Mouse (Mus musculus): Measurements from ENCODE around the gene Slc22a18. TPM values are rescaled to one million over a fixed set of nuclear protein-coding genes. Genes with fewer than 3 reads are reported as not detected.

Gene Slc22a18
- polyA plus RNA-seq, 1 experiment from 2014 or later: 0.27 TPM

DNA sequence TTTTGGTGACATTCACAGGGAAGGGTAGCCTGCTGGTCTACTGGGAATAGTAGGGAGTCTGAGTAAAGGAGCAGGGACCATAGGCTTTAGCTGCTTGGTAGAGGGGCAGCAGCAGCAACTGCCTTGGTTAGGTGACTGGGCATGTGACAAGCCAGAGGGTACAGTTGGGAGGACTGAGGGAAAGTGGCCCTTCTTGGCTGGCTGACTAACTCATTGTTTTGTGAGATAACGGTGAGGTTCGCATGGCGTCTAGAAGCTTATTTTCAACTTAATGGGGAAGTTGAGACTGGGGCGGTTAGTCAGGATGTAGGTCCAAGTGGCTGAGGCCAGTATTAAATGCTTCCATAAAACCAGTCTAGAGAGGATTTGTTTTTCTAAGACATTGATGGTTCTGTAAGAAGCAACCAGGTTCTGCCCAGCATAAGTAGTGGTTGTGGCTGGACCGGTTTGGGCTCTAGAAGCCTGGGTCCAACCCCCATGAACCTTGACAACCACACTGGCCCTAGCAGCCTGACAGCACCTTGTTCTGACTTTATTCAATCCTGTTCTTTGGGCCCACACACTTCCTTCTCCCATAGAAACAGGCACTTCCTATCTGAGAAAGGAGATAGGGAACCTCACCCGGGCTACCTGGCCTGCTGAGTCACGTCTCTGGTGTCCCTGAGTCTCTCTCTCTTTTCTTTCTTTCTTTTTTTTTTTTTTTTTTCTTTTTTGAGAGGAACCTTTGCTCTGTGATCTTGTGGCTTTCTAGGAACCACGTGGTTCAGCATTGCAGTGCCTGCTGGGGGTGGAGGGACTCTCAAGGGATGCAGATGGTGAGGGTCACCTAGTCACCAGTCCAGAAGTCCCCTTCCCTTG lies 21.8 kb downstream of the Slc22a18 start:
- Histone ChIP-seq H3K27ac (no peak overlapping the region), H3K4me2 (no peak overlapping the region), H3K9me3 (no peaks in the 10 kb centered on the region), H3K4me3 (replicated peaks) (no peak overlapping the region), H3K4me1 (no peaks in the 10 kb centered on the region), H3K27me3 (peaks cover 36% of the 10 kb centered on the region), H3K36me3 (replicated peaks) (no peaks in the 10 kb centered on the region), H3K9ac (no peak overlapping the region)
- ATAC-seq (ENCODE audit: low FRiP score): no peak
- WGBS: 82% methylated on average over 8 of the region's 8 CpGs

DNA sequence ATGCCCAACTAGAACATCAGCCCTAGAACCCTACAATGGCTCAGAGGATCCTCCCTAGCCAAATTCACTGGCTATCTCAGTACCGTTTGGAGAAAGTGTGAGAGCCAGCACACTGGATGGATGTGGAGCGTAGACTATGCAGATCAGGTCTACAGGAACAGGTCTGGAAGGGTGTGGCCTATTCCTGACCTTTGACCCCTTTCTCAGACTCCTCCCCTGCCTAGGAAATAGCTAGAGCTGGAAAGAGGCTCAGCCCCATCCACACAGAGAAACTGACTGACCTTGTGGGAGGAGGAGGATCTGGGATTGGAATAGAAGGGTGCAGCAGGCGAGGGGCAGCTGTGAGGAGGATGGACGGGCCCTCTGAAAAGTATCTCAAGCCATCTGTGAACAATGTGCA lies 25.0 kb downstream of the Slc22a18 start:
- H3K4me3 ChIP-seq (replicated peaks): no peak overlapping the region
- peaks cover 14% of the 10 kb centered on the region for H3K4me1 ChIP-seq
- H3K9me3 ChIP-seq: no peaks in the 10 kb centered on the region
- no peaks in the 10 kb centered on the region for H3K36me3 ChIP-seq (replicated peaks)
- no peak overlapping the region for H3K9ac ChIP-seq
- 82% methylated on average over 4 of the region's 4 CpGs for WGBS
- no peak for ATAC-seq (ENCODE audit: low FRiP score)
- H3K27ac ChIP-seq: no peak overlapping the region
- H3K4me2 ChIP-seq: no peak overlapping the region
- H3K27me3 ChIP-seq: peaks cover 53% of the 10 kb centered on the region

DNA sequence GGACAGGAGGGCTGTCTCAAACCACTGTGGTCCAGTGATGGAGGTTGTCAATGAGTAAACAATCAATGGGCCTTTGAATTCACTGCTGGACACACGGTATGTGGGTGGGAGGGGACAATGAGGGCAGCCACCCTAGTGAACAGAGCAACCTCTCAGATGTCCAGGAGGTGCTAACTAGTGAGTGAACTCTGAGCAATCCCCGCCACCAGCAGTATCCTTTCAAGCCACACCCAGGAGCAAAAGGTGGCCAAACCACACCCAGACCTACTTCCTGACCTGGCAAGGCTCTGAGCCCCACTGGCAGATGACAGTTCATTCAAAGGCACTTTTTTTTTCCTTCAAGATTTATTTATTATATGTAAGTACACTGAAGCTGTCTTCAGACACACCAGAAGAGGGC lies 27.4 kb downstream of the Slc22a18 start:
- ATAC-seq (ENCODE audit: low FRiP score): no peak

DNA sequence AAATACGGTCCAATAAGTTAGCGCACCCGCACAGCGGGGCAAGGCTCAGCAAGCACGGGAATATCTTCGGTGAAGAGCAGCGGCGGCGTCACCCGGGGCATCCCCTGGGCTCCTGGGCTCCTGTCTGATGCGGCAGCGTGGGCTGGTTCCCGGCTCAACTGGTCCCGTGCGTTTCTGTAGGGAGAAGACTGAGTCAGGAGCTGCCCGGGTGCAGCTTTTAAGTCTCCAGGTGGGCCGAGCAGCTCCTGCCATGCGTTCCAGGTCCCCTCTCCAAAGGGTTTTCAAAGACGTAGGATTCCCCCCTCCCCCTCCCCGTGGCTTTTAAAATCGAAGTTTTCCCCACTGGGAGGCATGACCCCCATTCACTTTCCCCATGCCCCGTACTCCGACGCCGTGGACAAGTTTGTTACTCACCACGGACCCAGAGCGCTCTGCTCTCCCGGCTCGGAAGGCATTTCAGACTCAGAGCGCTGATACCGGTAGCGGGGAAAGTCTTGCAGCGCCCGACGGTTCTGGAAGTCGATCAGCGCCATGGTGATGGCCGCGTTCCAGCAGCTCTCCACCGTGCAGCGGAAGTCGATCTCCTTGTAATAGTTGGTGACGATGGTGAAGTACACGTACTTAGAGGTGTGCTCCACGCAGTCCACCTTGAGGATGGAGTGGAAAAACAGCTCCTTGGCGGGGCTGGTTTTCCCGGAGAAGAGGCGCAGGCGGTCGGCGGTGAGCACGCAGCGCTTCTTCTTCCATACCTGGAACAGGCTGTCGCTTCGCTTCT lies 28.3 kb downstream of the Slc22a18 start:
- WGBS: 2% methylated on average over 55 of the region's 55 CpGs
- peak overlapping the region; percentile 39 for H3K4me3 ChIP-seq (replicated peaks)
- no peak overlapping the region for H3K27ac ChIP-seq
- no peaks in the 10 kb centered on the region for H3K36me3 ChIP-seq (replicated peaks)
- H3K9me3 ChIP-seq: no peaks in the 10 kb centered on the region
- H3K9ac ChIP-seq: peak overlapping the region; percentile 5; the same call in 1 of the 2 replicates
- peak overlapping the region; percentile 61 for H3K4me2 ChIP-seq
- H3K4me1 ChIP-seq: peaks cover 14% of the 10 kb centered on the region
- no peak for ATAC-seq (ENCODE audit: low FRiP score)
- peaks cover 73% of the 10 kb centered on the region for H3K27me3 ChIP-seq

More for the DNA sequence above, 27.4 kb downstream of the Slc22a18 start:
- H3K4me3 ChIP-seq (replicated peaks): no peak overlapping the region
- peaks cover 69% of the 10 kb centered on the region for H3K27me3 ChIP-seq
- no peak overlapping the region for H3K9ac ChIP-seq
- H3K9me3 ChIP-seq: no peaks in the 10 kb centered on the region
- H3K4me1 ChIP-seq: peaks cover 14% of the 10 kb centered on the region
- H3K4me2 ChIP-seq: no peak overlapping the region
- H3K27ac ChIP-seq: no peak overlapping the region
- H3K36me3 ChIP-seq (replicated peaks): no peaks in the 10 kb centered on the region
- 60% methylated on average over 2 of the region's 2 CpGs for WGBS

DNA sequence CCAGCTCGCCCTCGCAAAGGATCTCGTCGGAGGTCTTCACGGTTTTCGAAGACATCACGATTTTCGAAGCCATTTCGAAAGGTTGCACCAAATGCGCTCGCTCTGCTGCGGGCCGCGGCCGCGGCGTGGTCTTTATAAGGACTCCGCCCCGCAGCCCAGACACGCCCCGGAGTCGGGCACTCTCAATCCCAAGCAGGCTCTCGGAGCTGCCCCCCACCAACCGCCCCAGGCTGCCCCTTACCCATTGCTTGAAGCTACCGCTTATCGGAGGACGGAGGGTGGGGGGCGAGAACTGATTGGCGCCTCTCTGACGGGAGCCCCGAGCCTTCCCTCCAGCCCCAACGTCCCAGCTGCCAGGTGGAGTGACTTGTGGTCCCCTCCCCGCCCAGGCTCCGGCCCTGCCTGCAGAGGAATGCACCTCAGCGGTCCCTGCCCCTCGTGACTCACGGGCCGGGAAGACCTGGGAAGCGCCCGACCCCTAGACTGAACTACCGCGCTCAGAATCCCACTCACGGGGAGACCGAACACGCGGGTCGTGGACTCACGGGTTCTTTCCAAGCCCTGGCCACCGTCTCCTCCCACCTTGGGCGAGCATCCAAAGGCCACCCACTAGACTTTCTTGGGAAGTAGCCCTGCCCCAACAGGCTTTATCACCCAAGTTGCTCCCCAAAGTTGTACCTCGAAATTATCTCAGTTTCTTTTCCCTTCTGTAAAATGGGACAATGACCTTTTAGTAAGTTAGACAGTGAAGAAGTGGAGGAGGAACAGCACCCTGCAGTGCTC lies 29.1 kb downstream of the Slc22a18 start, which contains the start of gene Phlda2:
Gene Phlda2, minus strand, starts transcription at position 733 of the 783 bp plus-strand sequence.
- Histone ChIP-seq H3K4me2 (peak within 1 kb of the TSS; percentile 61), H3K27me3 (peaks cover 73% of the 10 kb centered on the region), H3K4me1 (peaks cover 14% of the 10 kb centered on the region), H3K27ac (no peak within 1 kb of the TSS), H3K36me3 (replicated peaks) (no peaks in the 10 kb centered on the region), H3K9me3 (no peaks in the 10 kb centered on the region), H3K4me3 (replicated peaks) (peak within 1 kb of the TSS; percentile 39), H3K9ac (peak within 1 kb of the TSS; percentile 5; the same call in 1 of the 2 replicates)
- WGBS: 7% methylated on average over 51 of the region's 51 CpGs
- peak; percentile 16; the same call in 1 of the 2 replicates for ATAC-seq (ENCODE audit: low FRiP score)

DNA sequence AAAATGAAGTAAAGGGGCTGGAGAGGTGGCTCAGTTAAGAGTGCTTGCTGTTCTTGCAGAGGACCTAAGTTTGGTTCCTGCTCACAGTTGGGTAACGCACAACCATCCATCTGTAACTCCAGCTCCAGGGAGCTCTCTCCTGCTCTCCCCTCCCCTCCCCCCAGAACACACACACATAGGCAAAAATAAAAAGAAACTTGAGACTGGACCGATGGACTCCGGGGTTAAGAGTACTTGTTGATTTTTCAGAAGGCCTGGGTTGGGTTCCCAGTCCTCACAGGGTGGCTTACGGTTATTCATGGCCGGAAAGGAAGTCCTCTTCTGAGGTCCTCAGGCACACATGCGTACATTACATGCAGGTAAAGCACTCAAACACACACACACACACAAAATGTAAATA lies 30.4 kb downstream of the Slc22a18 start:
- H3K27me3 ChIP-seq: peaks cover 72% of the 10 kb centered on the region
- peaks cover 14% of the 10 kb centered on the region for H3K4me1 ChIP-seq
- H3K4me3 ChIP-seq (replicated peaks): no peak overlapping the region
- no peaks in the 10 kb centered on the region for H3K36me3 ChIP-seq (replicated peaks)
- H3K4me2 ChIP-seq: no peak overlapping the region
- WGBS: 88% methylated on average over 6 of the region's 6 CpGs
- no peak overlapping the region for H3K9ac ChIP-seq
- no peak for ATAC-seq (ENCODE audit: low FRiP score)
- no peaks in the 10 kb centered on the region for H3K9me3 ChIP-seq
- no peak overlapping the region for H3K27ac ChIP-seq

DNA sequence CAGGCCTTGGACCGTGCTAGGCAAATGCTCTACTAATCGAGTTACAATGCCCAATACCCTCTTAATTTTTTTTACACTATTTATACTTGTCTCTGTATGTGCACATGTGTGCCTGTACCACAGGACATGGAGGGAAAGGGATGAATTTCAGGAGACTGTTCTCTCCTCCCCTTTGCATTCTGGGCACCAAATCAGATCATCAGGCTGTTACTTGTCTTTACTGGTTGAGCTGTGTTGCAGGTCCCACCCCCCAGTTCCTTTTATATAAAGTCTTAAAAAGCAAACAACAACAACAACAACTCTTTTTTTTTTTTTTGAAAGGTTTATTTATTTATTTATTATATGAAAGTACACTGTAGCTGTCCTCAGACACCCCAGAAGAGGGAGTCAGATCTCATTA lies 31.9 kb downstream of the Slc22a18 start:
- Histone ChIP-seq H3K4me1 (peaks cover 14% of the 10 kb centered on the region), H3K9ac (no peak overlapping the region), H3K9me3 (no peaks in the 10 kb centered on the region), H3K4me3 (replicated peaks) (no peak overlapping the region), H3K36me3 (replicated peaks) (no peaks in the 10 kb centered on the region), H3K4me2 (no peak overlapping the region), H3K27ac (no peak overlapping the region), H3K27me3 (peaks cover 57% of the 10 kb centered on the region)
- 87% methylated on average over 2 of the region's 2 CpGs for WGBS
- ATAC-seq (ENCODE audit: low FRiP score): no peak

DNA sequence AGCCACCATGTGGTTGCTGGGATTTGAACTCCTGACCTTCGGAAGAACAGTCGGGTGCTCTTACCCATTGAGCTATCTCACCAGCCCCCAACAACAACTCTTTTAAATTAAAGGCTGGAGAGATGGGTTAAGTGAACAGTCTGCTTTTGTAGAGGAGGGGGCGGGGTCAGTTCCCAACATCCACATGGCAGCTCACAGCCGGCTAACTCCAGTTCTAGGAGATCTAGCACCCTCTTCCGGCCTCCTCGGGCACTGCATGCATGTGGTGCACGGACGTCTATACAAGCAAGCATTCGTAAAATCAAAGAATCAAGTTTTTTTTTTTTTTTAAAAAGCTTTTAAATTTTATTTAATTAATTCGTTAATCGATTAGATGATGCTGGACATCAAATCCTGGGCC lies 32.3 kb downstream of the Slc22a18 start:
- Histone ChIP-seq H3K9ac (no peak overlapping the region), H3K4me2 (no peak overlapping the region), H3K4me1 (peaks cover 14% of the 10 kb centered on the region), H3K9me3 (no peaks in the 10 kb centered on the region), H3K36me3 (replicated peaks) (no peaks in the 10 kb centered on the region), H3K27me3 (peaks cover 53% of the 10 kb centered on the region), H3K27ac (no peak overlapping the region), H3K4me3 (replicated peaks) (no peak overlapping the region)
- WGBS: 27% methylated on average over 11 of the region's 11 CpGs
- ATAC-seq (ENCODE audit: low FRiP score): no peak

DNA sequence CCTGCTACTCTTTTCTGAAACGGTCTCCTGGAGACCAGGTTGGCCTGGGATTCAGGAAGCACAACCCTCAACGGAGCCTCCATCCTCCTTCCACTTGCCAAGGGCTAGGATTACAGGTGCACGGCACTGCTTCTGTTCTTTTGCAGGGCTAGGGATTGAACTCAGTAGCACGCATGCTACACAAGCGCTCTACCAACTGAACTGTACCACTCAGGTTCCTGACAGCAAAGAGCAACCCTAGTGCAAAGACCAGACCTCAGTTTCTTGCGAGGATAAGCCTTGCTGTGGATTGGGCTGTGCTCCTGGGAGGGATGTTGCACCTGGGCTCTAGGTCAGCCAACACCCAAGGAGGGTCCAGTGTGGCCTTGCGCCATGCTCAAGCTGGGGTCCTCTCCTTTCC lies 32.7 kb downstream of the Slc22a18 start:
- 67% methylated on average over 7 of the region's 7 CpGs for WGBS
- Histone ChIP-seq H3K9ac (no peak overlapping the region), H3K4me2 (no peak overlapping the region), H3K27ac (no peak overlapping the region), H3K27me3 (peaks cover 48% of the 10 kb centered on the region), H3K4me1 (peaks cover 16% of the 10 kb centered on the region), H3K9me3 (no peaks in the 10 kb centered on the region), H3K4me3 (replicated peaks) (no peak overlapping the region), H3K36me3 (replicated peaks) (no peaks in the 10 kb centered on the region)
- no peak for ATAC-seq (ENCODE audit: low FRiP score)

DNA sequence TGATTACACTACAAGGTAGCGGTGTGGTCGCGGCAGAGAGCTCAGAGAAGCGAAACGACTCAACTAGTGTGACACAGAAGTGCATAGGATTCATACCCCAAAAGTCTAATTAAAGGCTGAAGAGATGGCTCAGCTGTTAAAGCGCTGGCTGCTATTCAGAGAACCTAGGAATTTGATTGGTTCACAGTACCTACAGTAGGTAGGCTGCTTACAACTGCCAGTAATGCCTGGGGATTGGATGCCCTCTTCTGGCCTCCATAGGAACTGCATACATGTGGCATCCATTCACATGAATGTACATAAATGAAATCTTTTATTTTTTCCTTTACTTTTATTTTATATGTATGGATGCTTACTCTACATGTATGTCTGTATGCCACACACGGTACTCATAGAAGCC lies 33.1 kb downstream of the Slc22a18 start:
- WGBS: 26% methylated on average over 7 of the region's 7 CpGs
- no peaks in the 10 kb centered on the region for H3K36me3 ChIP-seq (replicated peaks)
- ATAC-seq (ENCODE audit: low FRiP score): peak; percentile 33; the same call in 1 of the 2 replicates

DNA sequence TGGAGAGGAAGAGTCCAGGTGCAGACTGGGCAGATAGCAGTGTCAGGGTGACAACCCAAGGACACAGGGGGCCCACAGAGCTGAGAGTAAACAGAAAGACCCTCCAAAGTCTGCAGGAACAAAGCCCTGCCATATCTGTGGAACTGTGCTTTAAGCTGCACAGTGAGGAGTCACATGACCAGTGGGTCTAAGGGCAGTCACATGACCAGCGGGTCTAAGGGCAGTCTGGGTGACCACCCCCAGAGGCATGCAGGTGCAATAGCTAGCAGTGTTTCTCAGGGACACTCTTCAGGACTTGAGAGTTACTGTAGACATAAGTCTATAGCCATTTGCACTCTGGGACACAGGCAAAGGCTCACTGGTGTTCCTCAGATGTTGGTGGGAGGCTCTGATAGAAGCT lies 36.0 kb downstream of the Slc22a18 start:
- no peak for ATAC-seq (ENCODE audit: low FRiP score)
- no peak overlapping the region for H3K4me2 ChIP-seq
- WGBS: 83% methylated on average over 1 of the region's 1 CpGs

More for the DNA sequence above, 33.1 kb downstream of the Slc22a18 start:
- Histone ChIP-seq H3K4me2 (no peak overlapping the region), H3K27ac (no peak overlapping the region), H3K9me3 (no peaks in the 10 kb centered on the region), H3K4me1 (peaks cover 13% of the 10 kb centered on the region), H3K9ac (no peak overlapping the region), H3K4me3 (replicated peaks) (no peak overlapping the region), H3K27me3 (peaks cover 44% of the 10 kb centered on the region)

More for the DNA sequence above, 36.0 kb downstream of the Slc22a18 start:
- Histone ChIP-seq H3K4me3 (replicated peaks) (no peak overlapping the region), H3K27me3 (peaks cover 15% of the 10 kb centered on the region), H3K36me3 (replicated peaks) (peaks cover 27% of the 10 kb centered on the region), H3K9me3 (no peaks in the 10 kb centered on the region), H3K27ac (no peak overlapping the region), H3K9ac (no peak overlapping the region), H3K4me1 (0 out of 2 replicates have a peak, but pooled peaks cover 2% of the 10 kb centered on the region)
